Mouse (Mus musculus) myocyte (in vitro differentiated cells): ENCODE results near the gene Rap1b. TPM values are rescaled to one million over a fixed set of nuclear protein-coding genes. Genes with fewer than 3 reads are reported as not detected.

Source experiments
- H3K27me3 ChIP-seq: one replicate; pipeline ENCODE4 v1.6.1; 2011; ENCODE audit not compliant: control insufficient read depth, insufficient read depth, insufficient read length
- H3K36me3 ChIP-seq: one replicate; pipeline ENCODE4 v1.6.1; 2011; ENCODE audit not compliant: control insufficient read depth, insufficient read depth
- H3K4me2 ChIP-seq: one replicate; pipeline ENCODE4 v1.6.1; 2011; ENCODE audit warnings: low read depth, control low read depth
- H3K4me3 ChIP-seq: one replicate; pipeline ENCODE4 v1.5.1; 2011; ENCODE audit warnings: mild to moderate bottlenecking, control low read depth, moderate library complexity
- H3K79me2 ChIP-seq: one replicate; pipeline ENCODE4 v1.6.1; 2011; ENCODE audit not compliant: control insufficient read depth, insufficient read depth
- H3ac ChIP-seq: one replicate; pipeline ENCODE4 v1.6.1; 2011; ENCODE audit not compliant: control insufficient read depth, insufficient read length
- CEBPB ChIP-seq: IDR thresholded peaks from 2 replicates; pipeline ENCODE4 v1.6.1; 2011; ENCODE audit warnings: mild to moderate bottlenecking, moderate library complexity; ENCODE audit not compliant: poor library complexity, insufficient read depth, severe bottlenecking
- E2F4 ChIP-seq: IDR thresholded peaks from one replicate; pipeline ENCODE4 v1.6.1; 2011; ENCODE audit warnings: mild to moderate bottlenecking, control low read depth, moderate library complexity; ENCODE audit not compliant: insufficient read depth
- MAX ChIP-seq: IDR thresholded peaks from one replicate; pipeline ENCODE4 v1.6.1; 2011; ENCODE audit warnings: low read depth, mild to moderate bottlenecking, control low read depth
- MYOD1 ChIP-seq, 3 experiments: IDR thresholded peaks; one replicate each; pipeline ENCODE4 v1.6.1; 2011; ENCODE audit warnings: control low read depth in 2 of 3, low read depth in 2 of 3, mild to moderate bottlenecking in 2 of 3, moderate library complexity in 1 of 3; ENCODE audit not compliant: insufficient read length in 2 of 3, control insufficient read depth in 1 of 3
- MYOG ChIP-seq, 3 experiments: IDR thresholded peaks; one replicate each; pipeline ENCODE4 v1.6.1; 2011; ENCODE audit warnings: control low read depth in 2 of 3, low read depth in 2 of 3, mild to moderate bottlenecking in 2 of 3; ENCODE audit not compliant: insufficient read length in 2 of 3, control insufficient read depth in 1 of 3, insufficient read depth in 1 of 3
- POLR2A ChIP-seq: IDR thresholded peaks from one replicate; pipeline ENCODE4 v1.6.1; 2011; ENCODE audit warnings: low read depth, mild to moderate bottlenecking, control low read depth, moderate library complexity; ENCODE audit not compliant: insufficient read length
- POLR2AphosphoS2 ChIP-seq: IDR thresholded peaks from one replicate; pipeline ENCODE4 v1.6.1; 2011; ENCODE audit warnings: low read depth, control low read depth; ENCODE audit not compliant: insufficient read length
- REST ChIP-seq: IDR thresholded peaks from one replicate; pipeline ENCODE4 v1.6.1; 2011; ENCODE audit warnings: mild to moderate bottlenecking, control low read depth, moderate library complexity; ENCODE audit not compliant: insufficient read depth, insufficient read length
- SRF ChIP-seq: IDR thresholded peaks from one replicate; pipeline ENCODE4 v1.6.1; 2011; ENCODE audit warnings: low read depth; ENCODE audit not compliant: control insufficient read depth, insufficient read length
- TCF12 ChIP-seq: IDR thresholded peaks from one replicate; pipeline ENCODE4 v1.6.1; 2011; ENCODE audit warnings: mild to moderate bottlenecking, control low read depth; ENCODE audit not compliant: poor library complexity, insufficient read depth, severe bottlenecking
- TCF3 ChIP-seq: IDR thresholded peaks from one replicate; pipeline ENCODE4 v1.6.1; 2011; ENCODE audit warnings: low read depth, control low read depth; ENCODE audit not compliant: insufficient read length
- USF1 ChIP-seq: IDR thresholded peaks from one replicate; pipeline ENCODE4 v1.6.1; 2011; ENCODE audit warnings: low read depth, mild to moderate bottlenecking, control low read depth, moderate library complexity
- polyA plus RNA-seq: library from polyadenylated mRNA; unstranded; fragments of >200 nt; fragmentation: generic; extraction: Trizol; gene quantifications from one replicate; pipeline ENCODE4 v1.2.1, GENCODE M21; 2012; ENCODE audit warnings: missing spikeins

Gene Rap1b
- polyA plus RNA-seq, 1 experiment, result 62.3 TPM

DNA sequence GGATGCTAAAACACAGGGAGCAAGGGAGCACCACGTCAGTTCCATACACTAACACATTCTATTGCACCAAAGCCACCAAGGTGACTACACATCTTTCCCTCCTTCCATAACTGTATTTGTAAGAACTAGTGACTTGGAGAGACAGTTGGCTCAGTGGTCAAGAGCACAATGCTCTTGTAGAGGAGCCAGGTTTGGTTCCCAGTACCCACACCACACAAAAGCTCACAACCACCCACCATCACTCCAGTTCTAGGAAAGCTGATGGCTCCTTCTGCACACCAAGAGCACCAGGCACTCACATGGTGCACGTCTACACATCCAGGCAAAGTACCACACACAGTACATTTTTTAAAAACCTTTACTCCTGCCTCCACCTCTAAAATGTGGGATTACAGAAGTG is 63.8 kb downstream of the Rap1b start:
- Histone ChIP-seq H3K36me3 (peaks cover 48% of the 10 kb centered on the region), H3ac (no peak overlapping the region), H3K4me2 (no peak overlapping the region), H3K4me3 (no peak overlapping the region), H3K79me2 (no peaks in the 10 kb centered on the region), H3K27me3 (no peaks in the 10 kb centered on the region)
- TF ChIP-seq SRF (no peak), MAX (no peak), CEBPB (no peak)

DNA sequence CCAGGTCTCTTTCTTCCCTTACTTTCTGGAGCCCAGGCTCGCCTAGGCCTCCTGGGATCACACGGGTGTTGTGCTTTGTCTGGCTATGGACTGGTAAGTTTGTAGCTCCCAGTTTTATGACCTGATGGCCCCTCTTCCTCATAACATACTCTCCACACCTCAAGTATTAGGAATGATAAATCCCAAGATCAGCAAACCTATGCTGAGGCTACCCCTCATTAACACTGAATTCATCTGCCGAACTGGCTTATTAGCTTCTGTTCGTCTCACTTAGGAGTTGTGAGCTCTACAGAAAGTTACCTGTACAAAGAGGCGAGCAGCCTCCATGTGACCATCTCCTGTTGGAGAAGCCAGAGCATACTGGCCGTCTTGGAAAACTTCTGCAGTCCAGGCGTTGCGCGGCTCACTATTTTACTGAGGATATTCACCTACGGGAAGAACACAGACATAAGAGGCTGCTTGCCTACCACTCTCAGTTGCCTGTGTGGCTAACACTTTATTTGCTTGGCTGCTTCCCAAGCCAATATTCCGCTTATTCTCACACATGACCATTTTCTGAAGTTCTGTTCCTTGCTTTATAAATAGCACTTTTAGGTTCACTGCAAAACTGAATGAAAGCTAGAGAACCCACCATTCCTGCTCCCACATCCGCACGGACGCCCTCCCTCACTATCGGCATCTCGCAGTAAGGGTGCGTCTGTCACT is 64.7 kb downstream of the Rap1b start:
- H3K79me2 ChIP-seq, result no peaks in the 10 kb centered on the region
- no peak overlapping the region for H3K4me3 ChIP-seq
- H3ac ChIP-seq, result no peak overlapping the region
- H3K27me3 ChIP-seq, result no peaks in the 10 kb centered on the region
- H3K36me3 ChIP-seq, result peaks cover 47% of the 10 kb centered on the region
- H3K4me2 ChIP-seq, result no peak overlapping the region
- TF ChIP-seq MAX (no peak), TCF3 (no peak), REST (no peak), SRF (no peak), MYOG (IDR thresholded peaks at IDR 0.05; ENCODE audit: control insufficient read depth in 1 of 3, insufficient read depth in 1 of 3, insufficient read length in 2 of 3, low read depth in 2 of 3) (no peak), E2F4 (no peak), USF1 (no peak), TCF12 (no peak), MYOD1 (IDR thresholded peaks at IDR 0.05; ENCODE audit: control insufficient read depth in 1 of 3, insufficient read length in 2 of 3, low read depth in 2 of 3) (no peak), CEBPB (no peak), POLR2AphosphoS2 (no peak), POLR2A (no peak)

DNA sequence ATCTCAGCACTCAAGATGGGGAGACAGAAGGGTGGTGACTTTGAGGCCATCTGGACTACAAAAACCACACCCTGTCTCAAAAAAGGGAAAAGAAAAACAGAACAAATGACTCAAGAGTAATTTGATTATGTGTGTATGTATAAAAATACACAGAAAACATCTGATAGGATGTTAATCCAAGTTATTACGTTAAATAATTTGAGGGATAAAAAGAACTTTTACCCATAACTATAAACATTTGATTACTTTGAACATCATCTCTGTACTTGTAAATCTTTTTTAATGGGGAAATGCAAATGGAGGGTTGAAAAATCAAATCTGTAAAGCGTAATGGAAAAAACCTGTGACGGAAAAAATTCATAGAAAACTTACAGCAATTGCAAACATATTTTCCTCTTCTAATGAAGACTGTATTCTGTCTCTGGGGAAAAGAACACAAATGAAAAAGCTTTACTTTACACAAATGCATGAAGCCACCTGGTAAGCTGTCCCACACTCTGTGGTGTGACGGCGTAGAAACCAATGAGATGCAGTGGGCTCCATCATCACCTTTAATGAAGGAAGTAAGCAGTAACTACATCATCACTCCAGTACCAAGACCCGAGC is 65.4 kb downstream of the Rap1b start:
- no peak overlapping the region for H3K4me2 ChIP-seq
- H3K36me3 ChIP-seq, result peaks cover 53% of the 10 kb centered on the region
- H3K79me2 ChIP-seq, result no peaks in the 10 kb centered on the region
- no peak overlapping the region for H3K4me3 ChIP-seq
- no peak overlapping the region for H3ac ChIP-seq
- TF ChIP-seq MAX, result no peak
- no peaks in the 10 kb centered on the region for H3K27me3 ChIP-seq

DNA sequence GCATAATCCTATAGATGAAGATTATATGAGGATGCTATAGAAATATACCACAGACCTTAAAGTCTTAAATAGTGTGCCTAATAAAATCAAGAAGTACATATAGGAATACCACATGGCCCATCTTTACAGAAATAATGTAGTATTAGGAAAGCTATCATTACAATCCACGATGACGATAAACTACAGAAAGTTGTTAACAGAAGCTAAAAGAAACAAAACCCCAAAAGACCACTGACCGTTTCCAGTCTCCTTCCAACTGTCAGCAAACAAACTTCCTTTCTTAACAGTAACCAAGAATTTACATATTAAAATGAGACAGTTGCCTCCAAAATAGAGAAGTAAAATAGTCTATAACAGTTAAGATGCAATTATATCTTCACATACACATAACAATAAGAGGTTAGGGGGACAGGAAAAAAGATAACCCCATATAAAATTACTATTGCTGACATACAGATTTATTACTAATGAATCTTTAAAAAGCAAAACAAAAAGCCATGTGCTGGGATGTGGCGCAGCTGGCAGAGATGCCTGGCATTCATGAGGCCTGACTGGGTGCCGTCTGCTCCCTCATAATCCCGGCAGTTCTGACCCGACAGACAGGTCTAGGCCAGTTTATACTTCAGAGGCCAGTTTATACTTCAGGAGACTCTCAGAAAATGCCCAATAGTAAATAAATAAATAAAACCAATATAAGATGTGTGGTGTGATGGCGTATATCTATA is 66.1 kb downstream of the Rap1b start:
- no peak overlapping the region for H3K4me2 ChIP-seq
- H3ac ChIP-seq, result no peak overlapping the region
- peaks cover 56% of the 10 kb centered on the region for H3K36me3 ChIP-seq
- H3K79me2 ChIP-seq, result no peaks in the 10 kb centered on the region
- TF ChIP-seq MYOG (IDR thresholded peaks at IDR 0.05; ENCODE audit: control insufficient read depth in 1 of 3, insufficient read depth in 1 of 3, insufficient read length in 2 of 3, low read depth in 2 of 3) (peak in 1 of 3 experiments; percentile 58), USF1 (no peak)
- H3K4me3 ChIP-seq, result no peak overlapping the region
- H3K27me3 ChIP-seq, result no peaks in the 10 kb centered on the region

DNA sequence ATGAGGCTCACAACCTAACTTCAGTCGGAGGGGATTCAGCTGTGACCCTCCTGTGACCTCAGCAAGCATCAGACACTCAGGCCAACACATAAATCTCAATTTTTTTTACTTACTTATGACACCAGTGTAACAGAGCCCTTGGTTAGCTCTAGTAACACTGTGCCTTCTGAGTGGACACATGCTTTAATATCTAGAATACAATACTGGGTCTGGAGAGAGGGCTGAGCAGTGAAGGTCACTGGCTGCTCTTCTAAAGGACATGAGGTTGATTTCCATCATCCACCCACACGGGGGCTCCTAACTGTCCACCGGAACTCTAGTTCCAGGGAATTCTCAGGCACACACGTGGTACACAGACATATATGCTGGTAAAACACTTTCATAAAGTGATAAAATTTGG is 66.9 kb downstream of the Rap1b start:
- Histone ChIP-seq H3ac (no peak overlapping the region), H3K27me3 (no peaks in the 10 kb centered on the region), H3K4me3 (no peak overlapping the region), H3K79me2 (no peaks in the 10 kb centered on the region), H3K4me2 (no peak overlapping the region), H3K36me3 (peaks cover 52% of the 10 kb centered on the region)
- TF ChIP-seq USF1 (no peak), SRF (no peak), TCF3 (no peak)
